Mouse (Mus musculus): Measurements from ENCODE around the gene Rhebl1.

Rhebl1 gene

DNA sequence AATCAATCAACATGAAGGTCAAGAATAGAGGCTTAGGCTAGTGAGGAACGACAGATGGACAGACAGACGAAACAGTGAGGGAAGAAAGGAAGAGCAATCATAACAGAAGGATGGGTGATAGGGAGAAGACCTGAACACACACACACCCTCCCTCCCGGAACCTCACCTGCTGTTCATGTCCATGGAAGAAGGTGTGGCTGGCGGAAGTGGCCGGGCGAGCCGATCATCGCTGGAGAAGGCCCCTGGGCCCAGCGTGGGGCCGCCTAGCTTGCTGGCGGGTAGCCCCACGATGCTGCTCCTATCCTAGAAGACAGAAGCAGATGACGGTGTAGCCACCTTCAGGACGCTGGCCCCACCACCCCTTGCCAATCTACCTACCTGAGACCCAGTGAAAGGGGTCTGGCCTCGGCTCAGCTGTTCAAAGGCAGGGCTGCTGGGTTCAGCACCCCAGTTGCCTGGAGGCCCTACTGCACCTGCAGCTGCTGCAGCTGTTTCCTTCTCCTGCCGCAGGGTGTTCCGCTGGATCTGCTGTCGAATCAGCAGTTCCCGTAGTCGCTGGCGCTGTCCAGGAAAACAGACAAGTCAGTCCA lies 43.0 kb downstream of the Rhebl1 start:
- no peak for ATAC-seq (ENCODE audit: low TSS enrichment)

- ATAC-seq (ENCODE audit: low TSS enrichment), result no peak
These were observed 43.7 kb downstream of the Rhebl1 start for GRCm38 (mm10) chr15:98850668-98851067.

DNA sequence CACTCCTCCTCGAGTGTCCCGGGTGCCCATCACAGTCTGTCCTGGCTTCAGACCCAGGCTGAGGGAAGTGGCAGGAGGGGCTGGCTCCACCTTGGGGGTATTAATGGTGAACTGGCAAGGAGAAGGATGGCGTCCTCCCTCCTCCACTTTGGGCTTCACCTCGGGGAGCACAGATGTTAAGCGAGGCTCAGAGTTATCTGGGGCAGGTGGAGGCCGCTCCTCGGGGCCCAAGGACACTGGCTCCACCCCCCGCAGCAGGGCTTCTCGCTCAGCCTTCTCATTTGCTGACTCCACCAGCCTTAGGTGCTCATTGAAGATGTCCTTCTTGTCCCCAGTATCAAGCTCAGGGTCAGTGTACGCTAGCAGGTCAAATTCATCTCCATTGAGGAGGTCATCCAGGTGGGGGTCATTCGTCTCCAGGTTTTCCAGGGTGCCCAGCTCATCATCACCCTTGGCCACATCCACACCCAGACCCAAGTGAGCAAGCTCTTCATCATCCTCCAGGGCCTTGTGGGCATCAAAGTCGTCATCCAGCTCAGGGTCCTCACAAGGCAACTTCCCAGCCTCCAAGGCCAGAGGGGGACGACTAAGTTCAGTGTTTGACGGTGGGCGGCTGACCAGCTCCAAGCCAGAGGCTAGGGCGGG lies 44.3 kb downstream of the Rhebl1 start:
- ATAC-seq (ENCODE audit: low TSS enrichment), result no peak

- no peak for ATAC-seq (ENCODE audit: low TSS enrichment)
These were observed 45.2 kb downstream of the Rhebl1 start for GRCm38 (mm10) chr15:98849165-98849564.

DNA sequence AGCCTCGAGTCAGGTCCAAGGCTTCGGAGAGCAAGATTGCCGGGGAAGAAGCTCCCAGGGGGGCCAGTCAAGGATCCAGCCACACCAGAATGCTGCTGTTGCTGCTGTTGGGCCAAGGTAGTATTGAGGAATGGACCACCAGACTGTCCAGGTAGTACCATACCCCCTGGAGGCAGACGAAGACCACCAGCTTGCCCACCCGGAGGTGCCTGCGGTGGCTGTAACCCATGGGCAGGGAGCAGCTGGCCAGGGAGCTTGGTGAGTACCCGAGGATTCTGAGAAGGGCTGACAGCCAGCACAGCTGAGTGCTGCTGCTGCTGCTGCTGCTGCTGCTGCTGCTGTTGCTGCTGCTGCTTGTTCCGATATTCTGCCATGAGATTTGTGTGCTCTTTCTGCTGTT lies 48.2 kb downstream of the Rhebl1 start:
- ATAC-seq (ENCODE audit: low TSS enrichment), result no peak

DNA sequence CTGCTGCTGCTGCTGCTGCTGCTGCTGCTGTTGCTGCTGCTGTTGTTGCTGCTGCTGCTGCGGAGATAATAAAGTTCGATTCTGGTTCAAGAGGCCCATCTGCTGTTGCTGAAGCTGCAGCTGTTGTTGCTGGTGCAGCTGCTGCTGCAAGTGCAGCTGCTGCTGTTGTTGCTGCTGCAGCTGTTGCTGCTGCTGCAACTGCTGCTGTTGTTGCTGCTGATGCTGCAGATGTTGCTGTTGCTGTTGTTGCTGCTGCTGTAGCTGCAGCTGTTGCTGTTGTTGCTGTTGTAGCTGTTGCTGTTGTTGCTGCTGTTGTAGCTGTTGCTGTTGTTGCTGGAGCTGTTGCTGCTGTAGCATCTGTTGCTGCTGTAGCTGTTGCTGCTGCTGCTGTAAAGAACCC lies 49.2 kb downstream of the Rhebl1 start:
- no peak for ATAC-seq (ENCODE audit: low TSS enrichment)

- no peak for ATAC-seq (ENCODE audit: low TSS enrichment)
These were observed 50.6 kb downstream of the Rhebl1 start for GRCm38 (mm10) chr15:98843595-98844223.

GRCm38 (mm10) chr15:98839671-98840585 lies 54.4 kb downstream of the Rhebl1 start:
- ATAC-seq (ENCODE audit: low TSS enrichment), result no peak

DNA sequence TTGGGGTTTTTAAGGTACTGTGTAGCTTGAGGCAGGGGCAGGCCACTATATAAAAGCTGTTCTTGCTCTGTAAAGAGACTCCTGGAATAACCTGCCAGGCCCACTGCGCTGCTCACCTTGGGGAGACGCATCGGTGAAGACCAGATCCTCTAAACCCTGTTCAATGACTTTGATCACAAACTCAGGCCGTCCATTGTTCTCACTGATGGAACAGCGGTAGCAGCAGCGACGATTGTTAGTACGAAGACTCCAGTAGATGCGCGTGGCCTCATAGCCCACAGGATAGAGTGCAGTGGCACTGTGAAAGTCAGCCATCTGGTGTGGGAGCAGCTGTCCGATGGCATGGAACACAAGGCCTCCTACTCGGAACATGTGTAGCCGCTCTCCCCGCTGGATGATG lies 55.2 kb downstream of the Rhebl1 start:
- ATAC-seq (ENCODE audit: low TSS enrichment), result no peak

DNA sequence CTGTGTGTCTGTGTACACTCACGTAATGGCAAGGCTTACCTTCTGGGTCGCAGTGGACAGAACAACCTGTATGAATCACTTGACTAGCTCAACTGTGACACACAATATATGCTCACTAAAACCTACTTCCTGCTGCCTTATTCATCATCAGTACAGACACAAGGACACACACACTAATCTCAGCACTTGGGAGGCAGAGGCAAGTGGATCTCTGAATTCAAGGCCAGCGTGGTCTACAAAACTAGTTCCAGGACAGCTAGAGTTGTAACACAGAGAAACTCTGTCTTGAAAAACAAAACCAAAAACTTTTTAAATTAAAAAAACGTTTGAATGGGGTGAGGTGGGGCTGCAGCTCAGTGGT lies 56.6 kb downstream of the Rhebl1 start:
- ATAC-seq (ENCODE audit: low TSS enrichment), result no peak

GRCm38 (mm10) chr15:98837006-98837742 lies 57.2 kb downstream of the Rhebl1 start:
- ATAC-seq (ENCODE audit: low TSS enrichment), result no peak

DNA sequence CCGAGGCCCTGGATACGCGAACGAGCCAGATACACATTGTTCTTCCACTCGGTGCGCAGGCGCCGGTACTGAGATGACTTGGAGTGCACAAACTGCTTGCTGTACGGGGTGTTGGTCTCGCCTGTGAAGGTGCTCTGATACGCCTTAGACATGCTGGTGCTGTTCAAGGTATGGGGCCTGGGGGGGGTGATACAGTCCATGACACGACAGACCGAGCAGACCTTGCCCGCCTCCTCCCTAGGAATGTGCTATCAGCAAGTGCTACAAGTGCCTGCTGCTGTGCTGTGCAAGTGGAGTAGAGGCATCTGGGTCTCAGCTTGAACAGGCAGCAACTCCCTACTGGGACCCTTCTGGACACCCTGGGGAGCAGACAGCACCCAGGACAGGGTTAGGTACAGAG lies 59.0 kb downstream of the Rhebl1 start:
- no peak for ATAC-seq (ENCODE audit: low TSS enrichment)

GRCm38 (mm10) chr15:98834059-98834458 lies 60.3 kb downstream of the Rhebl1 start:
- no peak for ATAC-seq (ENCODE audit: low TSS enrichment)

- no peak for ATAC-seq (ENCODE audit: low TSS enrichment)
These were observed 61.1 kb downstream of the Rhebl1 start for GRCm38 (mm10) chr15:98833281-98833680.

DNA sequence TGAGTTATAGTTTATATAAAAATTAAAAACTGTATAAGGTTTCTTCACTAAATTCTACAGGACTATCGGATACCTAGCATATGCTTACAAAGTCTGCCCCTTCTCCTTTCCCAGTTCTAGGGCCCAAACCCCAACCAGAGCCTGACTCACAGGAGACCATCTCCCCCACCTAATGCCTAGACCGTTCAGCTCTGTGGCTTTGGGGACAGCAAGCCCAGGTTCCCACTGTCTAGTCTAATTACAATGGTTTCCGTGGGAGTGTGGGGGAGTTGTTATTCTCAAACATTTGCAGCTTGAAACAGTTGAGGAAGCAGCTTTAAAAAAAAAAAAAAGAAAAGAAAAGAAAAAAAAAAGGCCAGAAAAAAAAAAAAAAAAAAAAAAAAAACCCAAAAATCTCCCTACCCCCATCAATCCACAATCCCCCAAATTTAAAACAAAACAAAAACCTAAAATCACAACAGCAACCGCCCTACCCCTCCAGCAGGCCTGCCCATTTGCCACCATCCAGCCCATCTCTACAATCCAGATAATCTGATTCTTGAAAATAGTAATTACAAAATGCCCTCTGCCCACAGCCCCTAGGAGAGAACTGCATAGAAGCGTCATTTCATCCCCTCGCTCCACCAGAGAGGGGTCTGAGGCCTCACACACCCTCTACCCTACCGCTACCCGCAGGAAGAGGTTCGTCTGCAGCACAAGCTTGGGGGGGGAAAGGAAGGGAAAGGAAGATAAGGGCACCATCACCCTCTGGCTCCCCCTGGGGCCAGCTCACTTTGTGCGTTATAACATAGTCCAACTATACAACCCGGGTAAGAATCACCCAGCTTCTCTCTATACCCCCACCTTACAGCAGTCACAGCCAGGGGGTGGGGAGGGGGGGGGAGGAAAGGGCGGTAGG lies 61.9 kb downstream of the Rhebl1 start:
- no peak for ATAC-seq (ENCODE audit: low TSS enrichment)

DNA sequence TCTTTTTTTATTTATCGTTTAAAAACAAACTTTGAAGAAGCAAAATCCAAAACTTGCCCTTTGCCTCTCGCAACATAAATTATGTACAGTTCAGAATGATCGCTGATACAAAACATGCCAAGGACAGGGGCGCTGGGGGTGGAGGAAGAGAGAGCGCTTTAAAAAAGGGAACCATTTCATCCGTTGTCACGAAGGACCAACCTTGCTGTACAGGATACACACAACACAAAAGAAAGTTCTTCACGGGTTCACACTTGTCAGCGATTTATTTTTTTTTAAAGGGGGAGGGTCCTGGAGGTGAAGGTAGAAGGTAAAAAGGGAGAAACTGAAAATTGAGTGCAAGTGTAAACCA lies 62.7 kb downstream of the Rhebl1 start:
- peak; percentile 8; the same call in 1 of the 2 replicates for ATAC-seq (ENCODE audit: low TSS enrichment)

GRCm38 (mm10) chr15:98830736-98831683 lies 63.3 kb downstream of the Rhebl1 start, which contains the start of gene Prkag1:
Prkag1 (minus strand) TSS chr15:98831521.
- peak; percentile 92 for ATAC-seq (ENCODE audit: low TSS enrichment)

Data from frontal cortex, adult (tissue).